Mouse (Mus musculus) splenic B cell, adult 2 months (primary cell): Measurements from ENCODE around the gene Ankrd22.

Experiments used
- DNase-seq: peaks from one replicate; pipeline ENCODE4 v3.0.0-alpha.2; 2011; ENCODE audit warnings: low read depth, low spot score
- H3K27me3 ChIP-seq: 2 replicates; pipeline ENCODE4 v1.6.1; 2012; ENCODE audit warnings: mild to moderate bottlenecking, low read length, moderate library complexity, mixed read lengths; ENCODE audit not compliant: control insufficient read depth, poor library complexity, insufficient read depth, severe bottlenecking
- H3K36me3 ChIP-seq: 2 replicates; pipeline ENCODE4 v1.6.1; 2012; ENCODE audit warnings: mild to moderate bottlenecking, low read length, moderate library complexity, mixed read lengths; ENCODE audit not compliant: control insufficient read depth, poor library complexity, insufficient read depth, severe bottlenecking

Gene Ankrd22

DNA sequence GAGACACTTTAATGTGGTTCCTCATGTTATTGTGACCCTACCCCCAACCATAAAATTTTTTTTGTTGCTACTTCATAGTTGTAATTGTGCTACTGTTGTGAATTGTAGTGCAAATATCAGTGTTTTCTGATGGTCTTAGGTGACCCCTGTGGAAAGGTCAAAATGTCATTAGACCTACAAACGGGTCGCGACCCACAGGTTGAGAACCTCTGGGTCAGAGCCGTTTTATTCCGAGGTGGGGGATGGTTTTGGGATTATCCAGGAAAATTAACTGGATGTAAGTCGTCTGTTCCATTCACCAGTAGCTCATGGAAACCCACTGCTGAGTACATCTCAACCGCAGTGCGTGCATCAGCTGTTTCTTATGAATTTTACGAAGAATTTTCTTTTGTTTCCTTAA, 27.8 kb upstream of the Ankrd22 start:
- no peak for DNase-seq
- Histone ChIP-seq H3K36me3 (no peaks in the 10 kb centered on the region), H3K27me3 (no peaks in the 10 kb centered on the region)

DNA sequence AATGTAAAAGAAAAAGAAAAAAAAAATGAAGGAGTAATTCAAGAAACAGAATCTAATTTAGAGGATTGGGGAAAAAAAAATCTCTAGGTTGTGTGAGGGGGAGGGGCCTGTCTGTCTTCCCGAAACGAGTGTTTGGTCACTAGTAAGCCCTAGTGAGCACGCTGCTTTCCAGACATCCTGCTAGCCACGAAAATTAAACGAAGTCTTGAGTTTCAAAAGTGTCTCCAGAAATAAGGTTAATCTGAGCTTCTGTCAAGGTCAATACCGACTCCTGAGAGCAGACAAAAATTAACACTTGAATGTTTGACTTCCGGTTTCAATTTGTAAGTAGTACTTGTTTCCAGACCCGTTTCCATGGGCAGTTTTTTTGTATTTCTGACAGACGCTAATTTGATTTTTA, 27.3 kb upstream of the Ankrd22 start:
- no peaks in the 10 kb centered on the region for H3K36me3 ChIP-seq
- DNase-seq: peak; percentile 53
- no peaks in the 10 kb centered on the region for H3K27me3 ChIP-seq

DNA sequence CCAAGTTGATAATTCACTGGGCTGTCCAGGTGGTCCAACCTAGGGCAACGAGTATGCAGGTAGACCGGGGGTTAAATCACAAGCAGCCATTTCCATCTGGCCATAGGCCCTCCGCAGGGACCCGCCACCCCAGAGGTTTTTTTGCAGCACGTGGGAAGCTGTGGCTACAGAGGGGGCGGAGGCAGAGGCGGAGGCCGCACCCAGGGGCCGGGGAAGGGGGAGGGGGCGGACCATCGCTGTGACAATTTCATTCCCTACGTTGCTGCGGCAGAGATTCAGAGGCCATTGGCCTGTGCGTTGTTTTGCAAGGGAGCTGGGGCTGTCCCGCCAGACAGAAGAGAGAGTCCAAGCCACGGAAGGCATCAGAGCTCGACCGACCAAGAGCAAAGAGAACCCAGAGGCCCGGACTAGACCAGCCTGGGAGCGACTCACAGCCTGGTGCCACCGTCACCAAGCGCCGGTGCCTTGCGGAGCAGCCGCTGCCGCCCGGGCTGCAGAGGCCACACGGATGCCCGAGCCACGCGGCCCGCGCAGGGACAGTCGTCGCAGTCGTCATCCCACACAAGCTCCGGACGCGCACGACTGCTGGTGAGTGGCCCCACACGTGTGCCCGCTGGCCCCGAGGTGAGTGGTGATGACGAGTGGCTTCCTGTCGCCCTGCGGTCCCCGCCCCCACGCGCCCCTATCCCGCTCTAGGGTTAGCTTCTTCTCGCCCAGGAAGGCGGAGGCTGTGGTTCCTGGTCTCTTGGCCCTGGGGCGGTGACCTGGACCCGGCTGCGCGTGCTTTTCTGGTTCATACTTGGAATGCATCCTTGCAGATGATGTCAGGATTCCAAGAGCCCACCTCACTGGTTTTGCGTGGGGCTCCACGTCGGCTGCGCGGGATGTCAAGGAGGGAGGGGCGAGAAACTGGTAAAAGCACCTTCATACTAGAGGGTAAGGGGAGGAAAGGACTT, 26.4 kb upstream of the Ankrd22 start, which contains the start of gene Stambpl1:
Stambpl1 (plus strand) TSS at position 222 of the 956 bp plus-strand sequence.
- Histone ChIP-seq H3K27me3 (no peaks in the 10 kb centered on the region), H3K36me3 (no peaks in the 10 kb centered on the region)
- DNase-seq: peak; percentile 90

DNA sequence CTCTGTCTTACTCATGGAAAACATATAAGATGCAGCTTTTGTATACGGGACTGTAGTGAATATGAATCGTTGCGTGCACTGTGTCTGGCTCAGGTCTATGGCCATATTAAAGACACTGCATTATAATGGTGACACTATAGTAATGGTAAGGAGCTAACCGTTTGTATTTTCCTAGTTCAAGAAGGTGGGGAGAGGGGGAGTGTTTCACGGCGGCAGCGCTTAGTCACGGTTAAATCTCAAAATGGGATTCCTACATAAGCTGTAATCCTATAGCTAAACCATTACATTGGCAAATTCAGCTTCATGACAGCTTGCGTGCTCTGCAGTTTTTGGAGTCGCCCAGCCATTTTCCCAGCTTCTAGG, 25.8 kb upstream of the Ankrd22 start:
- DNase-seq: no peak
- H3K27me3 ChIP-seq: no peaks in the 10 kb centered on the region
- no peaks in the 10 kb centered on the region for H3K36me3 ChIP-seq

DNA sequence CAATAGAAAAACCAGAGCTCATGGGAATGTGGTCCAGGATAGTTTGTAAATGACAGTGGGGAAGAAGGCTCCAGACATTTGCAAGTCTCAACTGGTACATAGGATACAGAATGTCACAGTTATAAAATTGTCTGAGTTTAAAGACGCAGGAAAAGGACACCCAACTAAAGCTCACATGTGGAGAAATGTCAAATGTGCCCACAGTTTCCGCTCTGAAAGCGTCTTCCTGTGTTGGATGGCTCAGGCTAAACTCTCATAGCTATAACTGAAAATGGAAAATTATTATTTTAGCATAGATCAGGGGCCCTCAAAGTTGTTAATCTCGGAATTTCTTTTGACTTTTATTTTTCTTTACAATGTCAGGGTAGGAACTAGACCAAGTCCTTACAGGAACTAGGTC, 21.0 kb upstream of the Ankrd22 start:
- H3K36me3 ChIP-seq: no peaks in the 10 kb centered on the region
- no peak for DNase-seq
- no peaks in the 10 kb centered on the region for H3K27me3 ChIP-seq

DNA sequence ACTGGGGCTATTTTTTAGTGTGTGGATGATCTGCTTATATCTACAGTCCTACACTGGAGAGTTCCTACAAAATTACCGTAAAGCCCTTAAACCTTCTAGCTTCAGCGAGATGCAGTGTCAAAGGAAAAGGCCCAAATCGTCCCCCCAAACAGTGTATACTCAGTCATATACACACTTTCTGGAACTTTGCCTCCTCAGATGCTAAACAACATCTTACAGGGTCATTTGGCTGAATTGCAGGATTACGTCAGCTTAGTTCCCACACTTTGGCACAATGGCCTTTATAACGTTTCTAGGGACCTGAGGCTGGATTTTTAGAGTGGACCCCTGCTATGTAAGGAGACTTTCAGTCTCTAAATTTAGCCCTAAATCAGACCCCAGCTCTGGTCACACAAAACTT, 16.6 kb upstream of the Ankrd22 start:
- DNase-seq: no peak
- H3K27me3 ChIP-seq: no peaks in the 10 kb centered on the region
- no peaks in the 10 kb centered on the region for H3K36me3 ChIP-seq

DNA sequence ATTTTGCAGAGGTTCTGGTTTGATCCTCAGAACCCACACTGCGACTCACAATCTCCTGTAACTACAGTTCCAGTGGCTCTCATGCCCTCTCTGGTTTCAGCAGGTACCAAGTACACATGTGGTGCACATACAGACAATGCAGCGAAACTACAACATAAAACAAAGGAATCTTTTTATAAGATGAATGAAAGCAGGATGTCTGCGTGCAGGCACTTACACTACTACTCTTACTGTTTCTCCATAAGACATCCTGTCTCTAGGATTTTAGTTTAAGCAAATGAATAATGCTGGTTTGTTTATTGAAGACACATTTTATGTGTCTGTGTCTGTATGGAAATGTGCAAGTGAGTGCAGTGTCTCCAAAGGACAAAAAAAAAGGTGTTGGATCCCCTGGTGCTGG, 15.4 kb upstream of the Ankrd22 start:
- Histone ChIP-seq H3K36me3 (no peaks in the 10 kb centered on the region), H3K27me3 (no peaks in the 10 kb centered on the region)
- no peak for DNase-seq

DNA sequence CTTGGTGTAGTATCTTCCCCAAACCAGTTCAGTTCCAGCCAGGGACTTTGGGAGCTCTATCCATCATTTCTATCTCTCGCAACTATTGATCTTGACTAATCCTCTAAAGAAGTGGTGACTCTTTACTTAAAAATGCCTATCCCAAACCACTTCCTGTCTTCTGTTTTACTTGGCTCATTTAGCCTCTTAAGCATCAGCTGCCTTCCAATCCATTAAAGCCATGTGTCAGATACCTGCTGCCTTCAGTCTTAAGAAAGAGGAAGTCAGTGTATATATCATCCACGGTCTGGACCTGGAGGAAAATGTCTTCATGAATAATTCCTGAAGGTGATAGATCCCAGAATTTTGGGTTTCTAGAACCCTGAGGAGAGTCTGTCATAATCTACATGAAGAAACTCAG, 14.5 kb upstream of the Ankrd22 start:
- no peaks in the 10 kb centered on the region for H3K27me3 ChIP-seq
- no peaks in the 10 kb centered on the region for H3K36me3 ChIP-seq
- DNase-seq: no peak

DNA sequence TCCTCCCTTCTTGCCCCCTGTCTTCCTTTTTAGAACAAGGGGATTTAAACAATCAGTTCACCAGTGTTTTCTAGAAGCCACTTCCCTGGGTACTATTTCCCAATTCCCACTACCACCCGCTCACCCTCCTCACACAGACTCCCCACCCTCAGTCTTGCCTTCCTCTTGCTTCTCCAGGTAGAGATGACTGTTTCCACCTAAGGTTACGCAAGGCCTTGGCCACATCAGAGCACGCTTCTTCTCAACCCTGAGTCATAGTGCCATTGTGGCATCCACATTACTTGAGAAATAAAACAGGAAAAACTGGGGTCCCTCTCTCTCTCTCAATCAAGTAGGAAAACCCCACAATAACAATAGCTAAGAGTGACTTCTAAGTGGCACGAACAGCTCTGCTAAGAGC, 13.3 kb upstream of the Ankrd22 start:
- DNase-seq: no peak
- Histone ChIP-seq H3K36me3 (no peaks in the 10 kb centered on the region), H3K27me3 (no peaks in the 10 kb centered on the region)

DNA sequence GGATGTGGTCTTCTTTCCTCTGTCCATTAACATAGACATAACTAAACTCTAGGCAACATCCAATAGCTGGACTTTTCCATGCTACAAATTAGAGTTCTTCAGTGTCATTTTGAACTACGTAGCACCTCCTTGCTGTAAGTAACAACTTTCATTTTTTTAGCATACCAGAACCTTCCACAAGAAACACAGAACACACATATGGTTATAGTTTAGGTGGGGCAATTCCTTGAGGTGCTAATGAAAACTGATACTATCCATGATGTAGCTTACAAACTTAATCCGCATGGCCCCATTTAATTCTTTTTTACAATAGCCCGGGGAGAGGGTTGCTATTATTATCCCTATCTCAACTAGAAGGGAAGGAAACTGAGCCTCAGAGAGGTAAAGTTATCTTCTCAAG, 8.2 kb upstream of the Ankrd22 start:
- DNase-seq: no peak
- no peaks in the 10 kb centered on the region for H3K27me3 ChIP-seq
- H3K36me3 ChIP-seq: no peaks in the 10 kb centered on the region

DNA sequence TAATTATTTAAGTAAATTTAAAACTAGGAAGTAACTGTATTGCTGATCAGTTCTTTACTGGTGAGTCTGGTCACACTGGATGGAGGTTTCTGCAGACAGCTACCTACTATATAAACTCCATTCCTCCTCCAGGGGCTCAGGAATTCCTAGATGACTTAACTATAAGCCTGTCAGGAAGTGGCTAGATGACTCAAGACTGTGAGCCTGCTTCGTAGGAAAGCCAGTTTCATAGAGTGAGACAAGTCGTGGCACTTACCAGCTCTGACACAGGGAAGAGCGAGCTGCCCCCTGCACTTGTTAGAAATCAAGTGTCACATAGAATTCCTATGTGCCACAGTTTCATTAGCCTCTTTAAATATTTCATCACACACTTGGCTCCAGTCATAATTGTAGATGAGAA, 5.3 kb upstream of the Ankrd22 start:
- Histone ChIP-seq H3K27me3 (no peaks in the 10 kb centered on the region), H3K36me3 (no peaks in the 10 kb centered on the region)
- DNase-seq: no peak

DNA sequence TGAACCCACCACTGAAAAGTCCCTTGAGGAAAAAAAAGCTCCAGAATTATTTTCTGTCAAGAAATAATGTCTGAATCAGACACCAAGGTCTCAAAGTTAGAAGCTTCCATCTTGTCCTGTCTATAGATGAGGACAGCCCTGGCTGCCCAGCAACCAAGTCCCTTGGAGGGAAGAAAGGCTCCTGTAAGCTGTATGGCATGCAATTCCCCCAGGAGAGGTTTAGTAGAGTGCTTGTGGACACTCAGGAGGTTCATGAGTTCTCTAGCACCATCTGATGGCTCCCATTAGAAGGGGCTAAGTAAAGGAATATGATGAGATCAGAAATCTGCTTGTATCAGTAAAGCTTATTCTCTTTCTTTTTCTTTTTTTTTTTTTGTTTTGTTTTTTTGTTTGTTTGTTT, 3.3 kb upstream of the Ankrd22 start:
- no peaks in the 10 kb centered on the region for H3K27me3 ChIP-seq
- H3K36me3 ChIP-seq: no peaks in the 10 kb centered on the region
- no peak for DNase-seq

DNA sequence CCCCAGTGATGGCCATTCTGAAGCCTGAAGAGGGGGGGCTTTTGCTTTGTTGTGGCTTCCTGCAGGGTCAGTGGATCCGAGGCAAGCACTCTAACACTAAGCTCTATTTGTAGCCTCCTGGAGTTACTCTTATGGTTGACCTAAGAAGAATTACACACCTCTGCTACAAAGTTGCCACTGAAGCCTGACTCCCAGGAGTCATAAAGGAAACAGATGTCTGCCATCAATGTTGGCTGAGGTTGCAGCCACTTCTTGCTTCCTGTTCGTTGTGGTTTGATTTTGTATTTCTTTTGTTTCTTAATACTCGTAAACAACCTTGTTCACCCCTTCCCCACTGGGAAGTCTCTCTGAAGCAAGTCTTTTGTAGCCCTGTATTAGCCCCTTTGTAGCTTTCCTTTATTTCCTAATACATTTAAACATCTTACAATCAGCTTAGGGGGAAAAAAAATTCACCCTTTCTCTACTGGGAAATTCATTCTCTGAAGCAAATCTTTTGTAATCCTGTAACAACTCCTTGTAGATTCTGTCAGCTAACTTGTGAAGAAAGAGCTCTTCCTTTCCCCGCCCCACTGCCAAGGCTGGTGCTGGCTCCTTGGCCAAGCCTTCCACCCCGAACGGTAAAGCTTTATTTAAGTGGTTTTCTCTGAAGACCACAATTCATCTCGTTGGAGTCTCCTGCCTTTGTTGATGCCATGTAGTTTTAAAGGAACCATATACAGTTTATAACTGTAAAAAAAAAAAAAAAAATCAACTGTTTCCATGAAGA, 2.2 kb upstream of the Ankrd22 start:
- DNase-seq: peak; percentile 49
- Histone ChIP-seq H3K36me3 (no peaks in the 10 kb centered on the region), H3K27me3 (no peaks in the 10 kb centered on the region)

DNA sequence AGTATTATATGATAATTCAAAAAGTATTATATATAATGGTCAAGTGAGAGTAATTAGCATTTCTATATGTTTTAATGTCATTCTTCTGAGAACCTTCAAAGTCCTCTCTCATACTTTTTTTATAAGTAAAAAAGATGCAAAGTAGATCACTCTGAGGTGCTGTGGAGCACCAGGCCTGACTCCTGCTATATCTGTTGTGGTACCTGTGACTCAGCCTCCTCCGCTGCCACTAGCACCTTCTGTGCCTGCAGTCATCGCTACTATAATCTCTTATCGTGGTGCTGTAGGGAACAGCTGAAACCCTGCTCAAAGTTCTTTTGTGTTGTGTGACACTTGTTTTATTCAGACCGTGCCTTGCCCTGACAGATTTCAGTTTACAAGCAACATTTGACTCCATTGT, 533 bp upstream of the Ankrd22 start:
- Histone ChIP-seq H3K27me3 (no peaks in the 10 kb centered on the region), H3K36me3 (no peaks in the 10 kb centered on the region)
- no peak for DNase-seq

DNA sequence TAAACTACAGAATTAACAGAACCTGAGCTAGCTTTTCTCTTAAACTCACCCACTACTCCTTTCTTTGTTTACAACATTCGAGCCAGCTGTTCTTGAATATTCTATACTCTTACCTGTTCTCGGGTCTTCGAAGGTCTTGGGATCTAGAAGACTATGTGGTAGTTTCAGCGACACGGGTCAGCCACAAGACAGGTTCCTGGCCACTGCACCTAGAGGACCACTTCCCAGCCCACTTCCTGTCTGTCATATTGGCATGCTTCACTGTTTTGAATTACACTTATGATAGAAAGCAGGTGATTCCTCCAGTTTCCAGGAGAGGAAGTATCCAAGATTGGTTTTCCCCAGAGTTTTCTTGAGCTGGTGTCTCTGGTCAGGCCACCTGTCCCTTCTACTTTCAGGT, 3.2 kb downstream of the Ankrd22 start:
- peak; percentile 58 for DNase-seq
- H3K27me3 ChIP-seq: no peaks in the 10 kb centered on the region
- H3K36me3 ChIP-seq: no peaks in the 10 kb centered on the region
